Mouse (Mus musculus): Measurements from ENCODE around the gene Oxct1. TPM values are rescaled to one million over a fixed set of nuclear protein-coding genes. Genes with fewer than 3 reads are reported as not detected.

Oxct1 gene
- polyA plus RNA-seq, 2 experiments: 75.4 to 255 TPM

GRCm38 (mm10) chr15:4119962-4120361 is 93.8 kb downstream of the Oxct1 start:
- Histone ChIP-seq H3K27me3 (ENCODE audit: control insufficient read depth, insufficient read depth, low read length) (no peaks in the 10 kb centered on the region), H3K9me3 (ENCODE audit: control insufficient read depth, low read length) (no peaks in the 10 kb centered on the region), H3K4me1 (ENCODE audit: control insufficient read depth, insufficient read depth, low read length) (no peaks in the 10 kb centered on the region), H3K36me3 (ENCODE audit: control insufficient read depth, insufficient read depth, low read length) (no peaks in the 10 kb centered on the region), H3K27ac (replicated peaks; ENCODE audit: low read depth, low read length) (no peak overlapping the region), H3K4me2 (replicated peaks; ENCODE audit: low read depth, low read length, severe bottlenecking) (no peak overlapping the region), H3K9ac (ENCODE audit: low read depth, low read length, severe bottlenecking) (no peak overlapping the region), H3K4me3 (replicated peaks; ENCODE audit: low read length) (no peak overlapping the region)
- WGBS: 83% methylated on average over 6 of the region's 6 CpGs
- TF ChIP-seq POLR2A (IDR thresholded peaks at IDR 0.05; ENCODE audit: borderline replicate concordance, extremely low read depth, insufficient read depth, insufficient read length): no peak
- no peak for ATAC-seq (ENCODE audit: low FRiP score, low read depth)
- no peak for DNase-seq (ENCODE audit: low spot score)

GRCm38 (mm10) chr15:4124648-4125047 is 98.5 kb downstream of the Oxct1 start:
- Histone ChIP-seq H3K4me2 (replicated peaks; ENCODE audit: low read depth, low read length, severe bottlenecking) (no peak overlapping the region), H3K4me1 (ENCODE audit: control insufficient read depth, insufficient read depth, low read length) (no peaks in the 10 kb centered on the region), H3K27ac (replicated peaks; ENCODE audit: low read depth, low read length) (no peak overlapping the region), H3K4me3 (replicated peaks; ENCODE audit: low read length) (no peak overlapping the region), H3K9ac (ENCODE audit: low read depth, low read length, severe bottlenecking) (no peak overlapping the region), H3K36me3 (ENCODE audit: control insufficient read depth, insufficient read depth, low read length) (peaks cover 14% of the 10 kb centered on the region), H3K9me3 (ENCODE audit: control insufficient read depth, low read length) (no peaks in the 10 kb centered on the region), H3K27me3 (ENCODE audit: control insufficient read depth, insufficient read depth, low read length) (no peaks in the 10 kb centered on the region)
- TF ChIP-seq POLR2A (IDR thresholded peaks at IDR 0.05; ENCODE audit: borderline replicate concordance, extremely low read depth, insufficient read depth, insufficient read length): no peak
- no peak for DNase-seq (ENCODE audit: low spot score)
- ATAC-seq (ENCODE audit: low FRiP score, low read depth): no peak
- 70% methylated on average over 3 of the region's 3 CpGs for WGBS

DNA sequence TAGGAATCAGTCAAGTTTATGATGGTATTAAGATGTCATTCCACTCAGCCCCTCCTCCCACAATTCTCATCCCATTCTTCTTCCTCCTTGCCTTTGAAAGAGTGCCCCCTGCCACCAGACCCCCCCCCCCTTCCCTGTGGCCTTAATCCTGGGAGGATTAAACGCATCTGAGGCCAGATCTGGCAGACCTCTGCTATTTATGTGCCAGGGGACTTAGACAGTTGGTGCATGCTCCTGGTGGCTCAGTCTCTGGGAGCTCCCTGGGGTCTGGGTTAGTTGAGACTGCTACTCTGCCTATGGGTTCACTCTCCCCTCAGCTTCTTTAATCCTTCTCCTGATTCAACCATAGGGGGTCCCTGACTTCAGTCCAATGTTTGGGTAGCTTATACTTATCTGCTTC is 112.3 kb downstream of the Oxct1 start:
- no peak for TF ChIP-seq POLR2A (IDR thresholded peaks at IDR 0.05; ENCODE audit: borderline replicate concordance, extremely low read depth, insufficient read depth, insufficient read length)
- H3K9ac ChIP-seq (ENCODE audit: low read depth, low read length, severe bottlenecking): no peak overlapping the region
- ATAC-seq (ENCODE audit: low FRiP score, low read depth): no peak
- no peaks in the 10 kb centered on the region for H3K4me1 ChIP-seq (ENCODE audit: control insufficient read depth, insufficient read depth, low read length)
- 0 out of 2 replicates have a peak, but pooled peaks cover 3% of the 10 kb centered on the region for H3K9me3 ChIP-seq (ENCODE audit: control insufficient read depth, low read length)
- H3K27ac ChIP-seq (replicated peaks; ENCODE audit: low read depth, low read length): no peak overlapping the region
- no peak overlapping the region for H3K4me2 ChIP-seq (replicated peaks; ENCODE audit: low read depth, low read length, severe bottlenecking)
- H3K27me3 ChIP-seq (ENCODE audit: control insufficient read depth, insufficient read depth, low read length): no peaks in the 10 kb centered on the region
- peaks cover 18% of the 10 kb centered on the region for H3K36me3 ChIP-seq (ENCODE audit: control insufficient read depth, insufficient read depth, low read length)
- no peak for DNase-seq (ENCODE audit: low spot score)
- H3K4me3 ChIP-seq (replicated peaks; ENCODE audit: low read length): no peak overlapping the region
- WGBS: 43% methylated on average over 1 of the region's 1 CpGs

- Histone ChIP-seq H3K27ac (replicated peaks; ENCODE audit: low read depth, low read length) (no peak overlapping the region), H3K27me3 (ENCODE audit: control insufficient read depth, insufficient read depth, low read length) (no peaks in the 10 kb centered on the region), H3K4me2 (replicated peaks; ENCODE audit: low read depth, low read length, severe bottlenecking) (no peak overlapping the region), H3K9ac (ENCODE audit: low read depth, low read length, severe bottlenecking) (no peak overlapping the region), H3K4me3 (replicated peaks; ENCODE audit: low read length) (no peak overlapping the region), H3K9me3 (ENCODE audit: control insufficient read depth, low read length) (0 out of 2 replicates have a peak, but pooled peaks cover 3% of the 10 kb centered on the region), H3K36me3 (ENCODE audit: control insufficient read depth, insufficient read depth, low read length) (peaks cover 18% of the 10 kb centered on the region), H3K4me1 (ENCODE audit: control insufficient read depth, insufficient read depth, low read length) (no peaks in the 10 kb centered on the region)
- 80% methylated on average over 12 of the region's 12 CpGs for WGBS
- ATAC-seq (ENCODE audit: low FRiP score, low read depth) (no peak), DNase-seq (ENCODE audit: low spot score) (no peak)
- no peak for TF ChIP-seq POLR2A (IDR thresholded peaks at IDR 0.05; ENCODE audit: borderline replicate concordance, extremely low read depth, insufficient read depth, insufficient read length)
Measured at GRCm38 (mm10) chr15:4139516-4139915, 113.3 kb downstream of the Oxct1 start.

- Histone ChIP-seq H3K4me2 (replicated peaks; ENCODE audit: low read depth, low read length, severe bottlenecking) (no peak overlapping the region), H3K27ac (replicated peaks; ENCODE audit: low read depth, low read length) (no peak overlapping the region), H3K4me1 (ENCODE audit: control insufficient read depth, insufficient read depth, low read length) (no peaks in the 10 kb centered on the region), H3K27me3 (ENCODE audit: control insufficient read depth, insufficient read depth, low read length) (no peaks in the 10 kb centered on the region), H3K36me3 (ENCODE audit: control insufficient read depth, insufficient read depth, low read length) (peaks cover 25% of the 10 kb centered on the region), H3K9ac (ENCODE audit: low read depth, low read length, severe bottlenecking) (no peak overlapping the region), H3K4me3 (replicated peaks; ENCODE audit: low read length) (no peak overlapping the region), H3K9me3 (ENCODE audit: control insufficient read depth, low read length) (no peaks in the 10 kb centered on the region)
- 84% methylated on average over 5 of the region's 5 CpGs for WGBS
- no peak for ATAC-seq (ENCODE audit: low FRiP score, low read depth)
- TF ChIP-seq POLR2A (IDR thresholded peaks at IDR 0.05; ENCODE audit: borderline replicate concordance, extremely low read depth, insufficient read depth, insufficient read length): no peak
- no peak for DNase-seq (ENCODE audit: low spot score)
Measured at GRCm38 (mm10) chr15:4145352-4145751, 119.2 kb downstream of the Oxct1 start.

DNA sequence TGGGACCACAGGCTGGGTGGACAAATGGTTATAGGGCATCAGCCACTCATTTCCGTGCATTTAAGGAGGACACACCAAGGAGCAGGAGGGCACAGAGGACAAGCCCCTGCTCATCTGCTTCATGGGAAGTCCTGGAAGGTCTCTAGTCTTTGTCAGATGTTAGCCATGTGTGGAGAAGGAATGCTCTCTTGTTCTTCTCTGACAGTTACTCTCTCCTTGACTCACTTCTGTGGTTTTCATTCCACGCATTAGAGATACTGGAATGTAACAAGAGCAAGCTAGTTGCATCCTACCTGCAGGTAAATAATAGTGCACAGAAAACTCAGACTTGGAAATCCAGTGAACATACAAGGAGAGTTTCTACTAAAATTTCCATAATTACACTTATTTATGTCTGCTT is 121.5 kb downstream of the Oxct1 start:
- WGBS: 79% methylated on average over 2 of the region's 2 CpGs
- no peaks in the 10 kb centered on the region for H3K27me3 ChIP-seq (ENCODE audit: control insufficient read depth, insufficient read depth, low read length)
- H3K9me3 ChIP-seq (ENCODE audit: control insufficient read depth, low read length): no peaks in the 10 kb centered on the region
- no peak for TF ChIP-seq POLR2A (IDR thresholded peaks at IDR 0.05; ENCODE audit: borderline replicate concordance, extremely low read depth, insufficient read depth, insufficient read length)
- H3K4me2 ChIP-seq (replicated peaks; ENCODE audit: low read depth, low read length, severe bottlenecking): no peak overlapping the region
- ATAC-seq (ENCODE audit: low FRiP score, low read depth) (no peak), DNase-seq (ENCODE audit: low spot score) (no peak)
- H3K27ac ChIP-seq (replicated peaks; ENCODE audit: low read depth, low read length): no peak overlapping the region
- no peaks in the 10 kb centered on the region for H3K4me1 ChIP-seq (ENCODE audit: control insufficient read depth, insufficient read depth, low read length)
- H3K4me3 ChIP-seq (replicated peaks; ENCODE audit: low read length): no peak overlapping the region
- H3K36me3 ChIP-seq (ENCODE audit: control insufficient read depth, insufficient read depth, low read length): peaks cover 32% of the 10 kb centered on the region
- H3K9ac ChIP-seq (ENCODE audit: low read depth, low read length, severe bottlenecking): no peak overlapping the region
